Mouse (Mus musculus) T-cell, adult 2 months (primary cell): ENCODE results near the gene Ucn.

Experiments
- DNase-seq: peaks from one replicate; pipeline ENCODE4 v3.0.0; 2022; ENCODE audit warnings: low spot score

The Ucn gene

GRCm38 (mm10) chr5:31108000-31108490 lies 30.6 kb downstream of the Ucn start, which contains the start of gene Slc30a3:
TSS of gene Slc30a3 (minus strand) at chr5:31108237.
- DNase-seq = no peak

GRCm38 (mm10) chr5:31105814-31106335 lies 32.8 kb downstream of the Ucn start, which contains the start of gene Dnajc5g:
TSS of gene Dnajc5g (plus strand) at chr5:31106285.
- DNase-seq = no peak

DNA sequence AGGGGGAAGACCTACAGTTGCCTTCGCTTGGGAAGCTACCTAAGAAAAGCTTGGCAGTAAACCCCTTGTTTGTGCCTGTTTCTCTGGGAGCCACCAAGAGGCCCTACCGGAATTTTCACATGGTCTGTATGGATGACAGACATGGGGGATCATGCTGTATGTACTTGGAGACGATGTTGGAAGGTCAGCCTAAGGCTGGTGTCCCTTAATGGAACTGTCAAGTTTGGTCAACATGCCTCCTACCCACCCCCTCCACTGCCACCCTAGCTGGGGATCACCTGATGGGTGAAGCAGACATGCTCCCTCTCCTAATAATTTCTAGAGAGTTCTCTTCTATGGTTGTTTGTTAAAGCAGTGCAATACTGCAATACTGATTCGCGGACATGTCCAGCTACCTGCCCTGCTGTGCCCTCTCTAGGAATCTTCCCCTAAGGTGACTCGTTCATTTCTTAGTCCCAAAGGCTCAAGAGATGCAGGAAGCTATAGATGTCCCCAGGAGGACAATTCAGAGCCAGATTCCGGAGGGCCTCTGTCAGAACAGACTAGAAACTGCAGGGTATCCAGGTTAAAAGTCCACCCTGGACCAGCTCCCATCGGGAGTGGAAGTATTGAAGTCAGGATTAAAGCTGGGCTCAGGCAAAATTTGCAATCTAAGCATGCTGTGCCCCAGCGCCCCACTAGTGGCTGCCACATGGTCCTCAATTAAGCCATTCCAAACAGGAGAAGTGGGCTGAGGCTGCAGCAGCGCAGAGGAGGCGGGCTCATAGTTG lies 42.7 kb downstream of the Ucn start:
- DNase-seq = no peak

DNA sequence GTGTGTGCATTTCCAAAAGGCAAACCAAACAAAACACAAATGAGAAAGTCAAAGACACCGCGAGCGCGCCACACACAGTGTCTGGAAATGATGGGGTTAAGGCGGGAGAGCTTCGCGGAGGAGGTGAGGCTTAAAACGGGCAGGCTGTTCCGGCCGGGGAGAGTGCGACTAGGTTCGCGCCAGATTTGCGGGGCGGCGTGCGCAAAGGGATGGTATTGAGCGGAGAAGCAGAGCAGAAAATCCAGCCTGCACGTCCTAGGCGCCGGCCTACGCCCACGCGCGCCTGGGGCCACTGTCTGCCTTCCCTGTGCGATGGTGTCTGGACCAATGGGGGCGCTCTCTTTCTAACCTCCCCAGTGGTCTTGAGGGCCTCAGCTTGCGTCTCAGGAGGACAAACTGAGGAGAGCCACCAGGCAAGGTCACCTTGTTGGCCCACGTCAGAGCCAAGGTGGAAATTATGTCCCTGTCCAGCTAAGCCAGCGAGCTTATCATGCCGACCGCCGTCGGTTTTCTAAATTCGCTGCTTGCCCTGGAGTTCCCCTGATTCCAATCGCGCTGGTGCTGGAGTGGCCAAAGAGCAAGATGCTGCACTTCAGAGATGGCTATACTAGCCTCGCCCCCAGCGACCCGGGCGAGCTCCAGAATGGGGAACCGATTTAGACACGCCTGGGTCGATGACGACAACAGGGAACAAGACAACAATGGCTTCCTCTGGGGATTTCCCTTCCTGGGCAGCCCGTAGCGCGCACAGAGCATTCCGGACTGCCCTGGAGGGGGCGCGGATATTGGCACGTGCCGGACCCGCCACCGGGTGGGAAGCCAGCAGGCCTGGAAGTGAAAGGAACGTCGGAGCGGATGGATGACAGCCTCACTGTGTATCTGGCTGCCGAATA lies 43.6 kb downstream of the Ucn start:
- DNase-seq = peak; percentile 80

DNA sequence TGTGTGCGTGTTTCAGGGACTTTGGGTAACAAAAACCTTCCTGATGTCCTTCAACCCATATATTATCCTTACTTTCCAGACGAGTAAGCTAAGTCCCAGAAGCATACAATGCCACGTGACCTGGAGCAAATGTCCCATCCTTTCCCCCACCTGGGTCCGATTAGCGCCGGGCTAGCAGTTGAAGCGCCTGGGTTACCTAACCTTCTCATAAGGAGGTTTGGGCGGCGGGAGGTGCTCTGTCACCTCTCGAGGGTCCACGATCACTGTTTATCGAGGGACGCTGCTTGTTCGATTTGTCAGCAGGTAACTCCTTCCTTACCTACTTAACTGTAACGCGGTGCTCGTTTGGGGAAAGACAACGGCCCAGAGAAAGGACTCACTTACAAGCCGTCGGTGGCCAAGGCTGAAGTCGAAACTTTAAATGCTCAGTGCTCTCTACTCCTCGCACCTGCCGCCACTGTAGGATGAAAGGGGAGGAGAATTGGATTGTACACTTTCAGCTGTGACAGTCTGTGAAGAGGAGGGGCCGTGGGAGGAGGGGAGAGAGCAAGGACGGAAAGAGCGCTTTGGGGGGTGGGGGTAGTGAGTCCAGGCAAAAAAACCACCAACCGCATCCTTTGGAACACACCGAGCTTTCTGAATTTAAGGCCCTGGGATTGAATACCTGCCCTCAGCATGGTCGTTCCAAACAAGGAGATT lies 44.4 kb downstream of the Ucn start:
- peak; percentile 54 for DNase-seq

DNA sequence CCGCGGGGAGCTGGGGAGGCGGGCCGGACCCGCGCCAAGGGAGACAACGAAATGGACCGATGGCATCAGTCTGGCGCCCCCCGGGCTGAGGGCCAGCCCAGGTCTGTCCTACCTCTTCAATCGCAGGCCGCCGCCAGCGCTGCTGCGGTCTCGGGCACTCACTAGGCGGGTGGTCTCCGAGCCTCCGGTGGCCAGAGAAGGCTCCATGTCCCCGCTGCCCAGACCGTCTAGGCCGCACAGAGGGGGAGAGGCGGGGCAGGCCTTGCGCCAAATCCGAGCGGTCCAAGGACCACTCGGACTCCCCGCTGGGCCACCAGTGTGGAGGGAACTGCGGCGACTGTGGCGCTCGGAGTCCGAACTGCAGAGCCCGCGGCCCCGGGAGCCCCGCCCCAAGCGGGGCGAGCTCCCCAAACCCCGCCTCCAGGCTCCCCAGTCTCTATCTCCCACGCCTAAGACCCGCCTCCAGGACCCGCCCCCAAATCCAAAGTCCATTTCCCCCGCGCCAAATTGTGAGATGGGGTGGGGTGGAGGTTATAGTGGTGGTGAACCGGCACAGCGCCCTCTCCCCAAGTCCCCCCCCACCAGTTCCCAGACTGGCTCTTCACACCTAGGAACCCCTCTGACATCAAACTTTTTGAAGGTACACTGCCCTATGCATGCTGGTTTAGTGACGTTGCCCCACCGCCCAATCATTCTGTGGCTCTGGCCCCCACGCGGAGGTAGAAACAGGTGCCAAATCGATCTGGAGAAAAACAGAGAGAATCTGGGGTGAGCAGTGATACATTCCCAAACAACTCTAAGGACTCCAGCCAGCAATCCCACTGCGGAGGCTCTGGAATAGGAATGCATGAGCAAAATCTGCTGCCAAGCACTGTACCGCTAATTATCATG lies 45.2 kb downstream of the Ucn start:
- peak; percentile 39 for DNase-seq

DNA sequence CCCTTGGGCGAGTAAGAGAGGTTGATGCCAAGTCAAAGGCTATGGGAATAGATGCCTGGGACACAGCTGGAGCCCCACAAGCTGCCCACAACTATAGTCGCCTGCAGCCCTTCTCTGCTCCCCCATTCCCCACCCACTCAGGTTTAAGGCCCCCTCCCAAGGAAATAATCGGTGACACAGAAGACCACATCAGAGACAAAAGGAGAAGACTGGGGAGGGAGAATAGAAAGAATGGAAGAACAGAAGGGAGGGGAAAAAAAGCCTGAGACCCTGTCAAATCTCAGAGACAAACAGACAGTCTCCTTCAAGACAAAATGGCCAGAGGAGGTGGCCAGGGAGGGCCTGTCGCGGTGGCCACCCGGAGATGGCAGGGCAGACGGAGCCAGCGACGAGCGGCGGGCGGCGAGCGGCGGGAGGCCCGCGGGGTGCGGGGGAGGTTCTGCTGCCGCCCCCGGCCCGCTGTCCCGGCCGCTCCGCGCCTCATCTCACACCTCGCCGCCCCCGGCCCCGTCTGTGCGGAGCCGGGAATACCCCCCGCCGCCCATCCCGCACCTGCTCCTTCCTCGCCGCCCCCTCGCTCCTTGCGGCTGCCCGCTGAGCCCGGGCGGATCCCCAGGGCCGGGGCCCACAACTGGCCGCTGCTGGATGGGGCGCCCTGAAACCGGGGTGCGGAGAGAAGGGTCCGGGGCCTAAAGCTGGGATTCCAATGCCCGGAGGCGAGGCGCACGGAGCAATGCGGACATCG lies 46.2 kb downstream of the Ucn start:
- DNase-seq = no peak
